Mouse (Mus musculus) bone marrow, adult 2 months (tissue): ENCODE measurements around the gene Bhlha9.

Experiments used
- CTCF ChIP-seq: fragments of 200-500 bp; IDR thresholded peaks from 2 replicates; pipeline ENCODE4 v1.5.1; 2011; ENCODE audit warnings: low read length, control low read depth; ENCODE audit not compliant: control insufficient read depth, insufficient read depth
- POLR2A ChIP-seq: fragments of 200-500 bp; IDR thresholded peaks from 2 replicates; pipeline ENCODE4 v1.6.1; 2011; ENCODE audit warnings: low read depth, mild to moderate bottlenecking, control low read depth, low read length, borderline replicate concordance; ENCODE audit not compliant: control insufficient read depth

- TF ChIP-seq CTCF, result no peak
- no peak for TF ChIP-seq POLR2A
Measured at GRCm38 (mm10) chr11:76671871-76672475, at the start of gene Bhlha9.
